Mouse (Mus musculus) spleen, adult 2 months (tissue): ENCODE measurements around the gene Ctnna3. TPM values are rescaled to one million over a fixed set of nuclear protein-coding genes. Genes with fewer than 3 reads are reported as not detected.

Experiments
- DNase-seq, 2 experiments: peaks; one replicate each; pipeline versions ENCODE4 v3.0.0 to v3.0.0-alpha.2; 2012 to 2021; ENCODE audit warnings: low spot score in 2 of 2, low read depth in 1 of 2
- H3K27ac ChIP-seq: fragments of 200-500 bp; 2 replicates; pipeline ENCODE4 v1.5.1; 2012; ENCODE audit warnings: low read length, inconsistent platforms; ENCODE audit not compliant: insufficient read depth
- H3K27me3 ChIP-seq: fragments of 200-500 bp; 2 replicates; pipeline ENCODE4 v1.6.1; 2012; ENCODE audit warnings: mild to moderate bottlenecking, moderate library complexity, low read length, inconsistent platforms; ENCODE audit not compliant: control insufficient read depth, insufficient read depth
- H3K36me3 ChIP-seq: fragments of 200-500 bp; 2 replicates; pipeline ENCODE4 v1.6.1; 2012; ENCODE audit warnings: mild to moderate bottlenecking, low read length, inconsistent platforms; ENCODE audit not compliant: control insufficient read depth, insufficient read depth
- H3K4me1 ChIP-seq: fragments of 200-500 bp; 2 replicates; pipeline ENCODE4 v1.6.1; 2011; ENCODE audit warnings: inconsistent platforms; ENCODE audit not compliant: control insufficient read depth, insufficient read depth, insufficient read length
- H3K4me3 ChIP-seq: fragments of 200-500 bp; 2 replicates; pipeline ENCODE4 v1.5.1; 2011; ENCODE audit warnings: mild to moderate bottlenecking, inconsistent platforms; ENCODE audit not compliant: insufficient read depth, insufficient read length; ENCODE audit errors: extremely low read depth
- CTCF ChIP-seq: fragments of 200-500 bp; IDR thresholded peaks from 2 replicates; pipeline ENCODE4 v1.5.1; 2011; ENCODE audit warnings: mild to moderate bottlenecking, inconsistent platforms; ENCODE audit not compliant: insufficient read depth, insufficient read length, insufficient replicate concordance; ENCODE audit errors: extremely low read depth
- POLR2A ChIP-seq: fragments of 200-500 bp; IDR thresholded peaks from 2 replicates; pipeline ENCODE4 v1.6.1; 2011; ENCODE audit warnings: low read depth, low read length, inconsistent platforms
- WGBS: fragments of 180-500 bp; shearing (Covaris S2); methylation state at CpG from one replicate; pipeline ENCODE4 v1.1.7; 2018; 5-methylcytosine and 5-hydroxymethylcytosine counted together
- polyA plus RNA-seq: library from polyadenylated mRNA; depleted of rRNA; stranded (reverse); fragments of >200 nt; gene quantifications from 2 replicates; pipeline ENCODE4 v1.2.3, GENCODE M21; 2012

Ctnna3 gene
- polyA plus RNA-seq, 1 experiment, result 0.07 TPM

DNA sequence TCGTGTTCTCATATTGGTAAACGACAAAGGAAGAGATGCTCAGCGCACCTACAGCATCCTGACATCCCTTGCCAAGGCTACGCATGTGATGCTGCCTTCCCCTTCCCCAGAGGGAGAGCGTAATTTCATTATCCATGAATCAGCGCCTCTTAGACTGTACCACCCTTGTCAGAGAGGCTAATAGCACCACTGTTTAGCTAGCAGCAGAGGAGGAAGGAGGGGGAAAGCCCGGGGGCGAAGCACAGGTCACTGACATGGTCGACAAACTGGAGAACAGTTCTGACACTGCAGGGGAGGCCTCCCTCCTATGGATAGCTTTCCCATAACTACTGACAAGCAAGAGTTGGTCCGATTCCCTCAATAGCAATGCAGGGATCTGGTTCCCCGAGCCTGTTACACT is 653.9 kb downstream of the Ctnna3 start:
- Histone ChIP-seq H3K4me1 (no peaks in the 10 kb centered on the region), H3K36me3 (no peaks in the 10 kb centered on the region), H3K27me3 (no peaks in the 10 kb centered on the region), H3K4me3 (no peak overlapping the region), H3K27ac (no peak overlapping the region)
- TF ChIP-seq CTCF (no peak), POLR2A (no peak)
- DNase-seq, result no peak
- WGBS, result 64% methylated on average over 11 of the region's 11 CpGs

DNA sequence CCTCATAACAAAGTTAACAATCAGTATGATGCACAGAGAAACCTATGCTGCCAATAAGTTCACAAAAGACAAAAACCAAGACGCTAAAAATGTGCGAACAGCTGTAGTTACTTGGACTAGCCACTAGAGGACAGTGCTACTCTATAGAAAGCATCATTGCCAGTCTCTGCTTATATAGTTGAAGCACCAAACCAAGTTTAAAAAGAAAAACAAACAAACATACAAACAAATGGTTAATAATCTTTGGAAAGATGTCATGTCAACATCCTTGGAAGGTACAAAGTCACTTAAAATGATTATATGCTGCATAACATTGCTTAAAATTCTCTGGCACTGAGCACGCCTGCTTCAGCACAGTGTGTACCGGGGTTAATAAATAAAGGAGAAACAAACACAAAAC is 654.6 kb downstream of the Ctnna3 start:
- no peak for TF ChIP-seq POLR2A
- DNase-seq, result no peak
- Histone ChIP-seq H3K36me3 (no peaks in the 10 kb centered on the region), H3K27ac (no peak overlapping the region), H3K4me3 (no peak overlapping the region), H3K4me1 (no peaks in the 10 kb centered on the region), H3K27me3 (no peaks in the 10 kb centered on the region)
- 47% methylated on average over 4 of the region's 4 CpGs for WGBS

DNA sequence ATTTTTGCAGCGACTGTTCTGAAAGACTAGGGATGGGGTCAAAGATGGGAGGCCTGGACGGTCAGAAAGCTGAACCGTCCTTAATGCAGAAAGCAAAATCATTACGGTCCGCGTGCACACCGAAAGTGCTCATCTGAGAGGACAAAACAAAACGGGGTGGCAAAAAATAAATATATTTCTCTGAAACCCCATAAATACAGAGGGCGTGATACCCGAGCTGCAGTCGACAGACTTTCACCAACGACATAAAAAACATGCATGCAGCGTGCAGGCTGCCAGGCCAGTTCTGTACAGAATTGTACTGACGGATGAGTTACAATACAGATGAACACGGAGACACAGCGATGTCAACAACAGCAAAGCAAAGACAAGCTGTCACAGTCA is 656.3 kb downstream of the Ctnna3 start:
- TF ChIP-seq CTCF (no peak), POLR2A (no peak)
- no peak overlapping the region for H3K27ac ChIP-seq
- DNase-seq, result no peak
- no peaks in the 10 kb centered on the region for H3K4me1 ChIP-seq
- no peaks in the 10 kb centered on the region for H3K27me3 ChIP-seq
- WGBS, result 75% methylated on average over 16 of the region's 16 CpGs
- H3K36me3 ChIP-seq, result no peaks in the 10 kb centered on the region
- H3K4me3 ChIP-seq, result no peak overlapping the region

DNA sequence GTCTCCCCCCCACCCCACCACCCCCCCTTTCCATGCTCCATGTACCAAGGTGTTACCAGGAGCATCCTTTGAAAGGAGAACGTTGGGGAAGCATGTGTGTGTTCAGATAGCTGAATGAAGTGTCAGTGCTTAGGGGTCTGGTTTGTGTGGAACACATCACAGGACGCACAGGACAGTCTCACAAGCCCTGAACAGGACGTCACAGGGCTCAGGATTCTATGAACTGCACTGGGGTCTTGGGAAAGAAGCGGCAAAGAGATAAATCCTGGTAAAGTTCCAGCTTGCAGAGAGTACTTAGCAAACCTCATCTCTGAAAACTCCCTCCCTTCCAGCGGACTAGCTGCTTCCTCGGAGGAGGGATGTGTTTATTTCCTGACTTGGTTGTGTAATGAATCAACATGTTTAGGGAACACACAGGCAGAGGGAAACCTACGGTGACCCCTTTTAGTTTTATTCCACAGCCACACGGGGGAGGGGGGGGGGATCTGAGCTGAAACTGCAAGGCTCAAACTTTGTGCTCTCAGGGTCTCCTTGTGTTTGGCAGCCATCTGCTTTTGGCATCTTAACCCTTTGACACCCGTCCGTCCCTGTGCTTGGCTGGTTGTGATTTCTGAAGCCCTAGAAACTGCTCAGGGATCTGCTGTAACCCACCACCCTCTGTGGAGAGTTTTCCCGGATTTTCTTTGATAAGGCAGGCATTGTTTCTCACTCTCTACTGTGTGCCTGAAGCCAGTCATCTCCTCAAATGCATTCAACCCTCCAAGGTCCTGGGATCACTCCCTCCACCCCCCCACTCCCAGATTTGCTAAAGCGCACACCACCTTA is 656.9 kb downstream of the Ctnna3 start:
- no peak for DNase-seq
- no peak for TF ChIP-seq CTCF
- no peak for TF ChIP-seq POLR2A
- WGBS, result 15% methylated on average over 12 of the region's 12 CpGs
- Histone ChIP-seq H3K36me3 (no peaks in the 10 kb centered on the region), H3K27me3 (no peaks in the 10 kb centered on the region), H3K4me1 (no peaks in the 10 kb centered on the region), H3K4me3 (no peak overlapping the region), H3K27ac (no peak overlapping the region)

DNA sequence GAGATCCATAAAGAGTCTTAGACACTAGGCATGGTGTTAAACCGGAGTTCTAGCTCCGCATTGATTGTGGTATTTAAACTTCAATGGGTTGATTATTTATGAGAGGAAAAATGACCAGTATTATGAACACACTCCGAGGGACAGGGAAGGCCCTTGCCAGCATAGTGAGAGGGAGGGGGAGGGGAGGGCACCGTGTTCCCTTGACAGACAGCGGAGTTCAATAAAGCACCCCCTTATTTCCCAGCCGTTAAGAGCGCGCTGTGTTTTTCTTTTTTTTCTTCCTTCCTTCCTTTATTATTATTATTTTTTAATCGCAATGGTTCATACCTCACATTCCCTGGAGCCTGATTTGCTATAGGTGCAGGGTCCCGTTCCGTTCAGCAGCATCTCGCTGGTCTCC is 657.6 kb downstream of the Ctnna3 start:
- Histone ChIP-seq H3K27ac (no peak overlapping the region), H3K4me1 (no peaks in the 10 kb centered on the region), H3K27me3 (no peaks in the 10 kb centered on the region), H3K36me3 (no peaks in the 10 kb centered on the region), H3K4me3 (no peak overlapping the region)
- TF ChIP-seq POLR2A (no peak), CTCF (no peak)
- WGBS, result 5% methylated on average over 12 of the region's 12 CpGs
- no peak for DNase-seq

DNA sequence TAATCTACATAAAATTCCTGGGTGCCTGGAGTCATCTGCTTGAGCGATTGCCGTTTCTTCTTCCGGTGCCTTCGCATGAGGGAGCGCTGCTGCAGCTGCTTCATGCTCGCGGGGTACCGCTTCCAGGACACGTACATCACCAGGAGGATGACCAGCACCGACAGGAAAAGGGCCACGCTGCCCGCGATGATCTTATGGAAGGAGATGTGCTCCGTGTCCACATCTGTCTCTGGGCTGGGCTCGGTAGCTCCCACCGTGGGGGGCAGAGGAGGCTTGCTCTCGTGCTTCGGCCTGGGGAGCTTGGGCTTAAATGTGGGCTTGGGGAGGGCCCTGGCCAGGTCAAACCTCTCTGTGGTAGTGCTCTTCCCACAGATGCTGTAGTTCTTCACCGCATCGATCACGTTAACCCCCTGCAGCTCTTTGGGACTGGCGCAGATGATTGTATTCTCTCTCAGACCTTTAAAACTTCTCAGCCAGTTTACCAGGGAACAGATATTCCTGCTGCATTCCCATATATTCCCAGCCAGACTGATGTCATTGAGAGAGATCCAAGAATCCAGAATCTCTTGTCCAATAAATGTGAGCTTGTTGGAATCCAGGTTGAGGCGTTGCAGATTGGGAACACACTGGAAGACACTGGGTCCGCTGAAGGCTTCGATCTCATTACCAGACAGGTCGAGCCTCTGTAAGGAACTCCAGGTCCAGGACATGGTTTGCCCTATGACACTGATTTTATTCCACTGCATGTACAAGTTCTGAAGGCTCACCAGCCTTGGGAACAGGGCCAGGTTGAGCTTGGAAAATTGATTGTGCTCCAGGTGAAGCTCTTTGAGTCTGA is 658.3 kb downstream of the Ctnna3 start:
- no peak overlapping the region for H3K4me3 ChIP-seq
- H3K27ac ChIP-seq, result no peak overlapping the region
- H3K4me1 ChIP-seq, result no peaks in the 10 kb centered on the region
- H3K36me3 ChIP-seq, result no peaks in the 10 kb centered on the region
- TF ChIP-seq POLR2A (no peak), CTCF (no peak)
- WGBS, result 10% methylated on average over 26 of the region's 26 CpGs
- no peaks in the 10 kb centered on the region for H3K27me3 ChIP-seq
- no peak for DNase-seq
